In the genomic region with DNA sequence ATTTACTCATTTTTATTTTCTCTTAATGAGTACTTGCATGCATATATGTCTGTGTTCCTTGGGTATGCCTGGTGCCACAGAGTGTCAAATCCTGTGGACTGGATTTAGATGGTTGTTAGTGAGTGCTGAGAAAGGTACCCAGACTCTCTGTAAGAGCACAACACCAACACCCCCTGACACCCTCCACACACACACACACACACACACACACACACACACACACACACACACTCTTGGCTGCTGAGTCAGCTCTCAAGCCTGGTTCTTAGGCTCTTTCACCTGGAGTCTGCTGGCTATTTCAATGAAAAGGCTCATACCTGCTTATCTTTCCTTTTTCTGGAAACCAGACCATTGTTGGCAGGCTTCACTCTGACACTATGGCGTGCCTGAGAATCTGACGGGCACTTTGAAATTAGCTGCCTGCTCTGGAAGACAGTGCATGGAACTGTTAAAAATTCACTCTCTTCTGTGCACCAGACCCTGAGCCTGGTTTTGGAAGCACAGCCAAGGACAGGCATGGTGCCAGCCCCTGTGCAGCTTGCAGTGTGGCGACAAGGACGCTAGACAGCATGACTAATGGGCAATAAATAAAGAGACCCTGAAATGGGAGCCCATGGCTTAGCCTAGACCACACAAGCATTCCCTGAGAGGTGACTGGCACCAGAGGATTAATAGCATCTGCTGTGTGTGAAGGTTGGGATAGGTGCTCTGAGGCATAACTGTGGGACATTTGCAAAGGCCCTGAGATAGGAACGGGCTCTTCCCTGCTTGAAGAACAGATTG, we compare ENCODE assay signal across 9 mouse cellular contexts. TPM values are rescaled to one million over a fixed set of nuclear protein-coding genes. Genes with fewer than 3 reads are reported as not detected.
DNase-seq lines count a peak whose midpoint lies in the region; ATAC-seq and TF ChIP-seq lines count a peak whose summit lies in the region.
"Had no signal": no experiment of that assay in that cellular context is flagged by ENCODE, and none has a peak within 500 bp of the region (broad histone marks: within the 10 kb centered on the region; RNA-seq: fewer than 3 reads in every experiment).

No protein-coding gene starts in this region.

- no peak overlapping the region for H3K4me3 ChIP-seq in hindbrain, embryonic 13.5 days
- no peak overlapping the region for H3K4me3 ChIP-seq in hindbrain, embryonic 10.5 days
- H3K4me3 ChIP-seq in heart, embryonic 16.5 days (ENCODE audit: low read length): no peak overlapping the region
- H3K4me3 ChIP-seq in layer of hippocampus, adult 2 months: no peak overlapping the region
- no peak overlapping the region for H3K4me3 ChIP-seq in neural tube, embryonic 14.5 days (ENCODE audit: low read depth, low read length)

- H3K9ac ChIP-seq in hindbrain, embryonic 13.5 days: no peak overlapping the region
- H3K9ac ChIP-seq in heart, embryonic 16.5 days (ENCODE audit: low read length): no peak overlapping the region
- H3K9ac ChIP-seq in neural tube, embryonic 14.5 days (replicated peaks; ENCODE audit: low read depth, low read length): no peak overlapping the region

- peaks cover 11% of the 10 kb centered on the region for H3K4me1 ChIP-seq in hindbrain, embryonic 13.5 days (replicated peaks)
- H3K4me1 ChIP-seq in hindbrain, embryonic 10.5 days (replicated peaks): peaks cover 8% of the 10 kb centered on the region
- H3K4me1 ChIP-seq in heart, embryonic 16.5 days (ENCODE audit: control insufficient read depth, insufficient read depth, low read length): peaks cover 15% of the 10 kb centered on the region
- no peaks in the 10 kb centered on the region; the same call in 1 of the 2 replicates for H3K4me1 ChIP-seq in neural tube, embryonic 14.5 days (ENCODE audit: control insufficient read depth, insufficient read depth, low read length)

- H3K9me3 ChIP-seq in hindbrain, embryonic 13.5 days: no peaks in the 10 kb centered on the region
- no peaks in the 10 kb centered on the region for H3K9me3 ChIP-seq in hindbrain, embryonic 10.5 days
- H3K9me3 ChIP-seq in heart, embryonic 16.5 days (replicated peaks; ENCODE audit: control insufficient read depth, low read length): 0 out of 2 replicates have a peak, but pooled peaks cover 2% of the 10 kb centered on the region
- no peaks in the 10 kb centered on the region for H3K9me3 ChIP-seq in neural tube, embryonic 14.5 days (ENCODE audit: control insufficient read depth, low read length)

- TF ChIP-seq CTCF in brain, embryonic 14.5 days (IDR thresholded peaks at IDR 0.05; ENCODE audit: borderline replicate concordance, extremely low read depth, insufficient read depth, insufficient read length): no peak
- TF ChIP-seq CTCF in layer of hippocampus, adult 2 months (conservative IDR thresholded peaks at IDR 0.05): 0 out of 2 replicates have a peak, but pooled peaks have one; percentile 8

- ATAC-seq in hindbrain, embryonic 13.5 days (ENCODE audit: low FRiP score): peak; percentile 93
- peak; percentile 88 for ATAC-seq in heart, embryonic 16.5 days (replicated peaks; ENCODE audit: extremely low read depth, insufficient read depth, low FRiP score)
- ATAC-seq in neural tube, embryonic 14.5 days (ENCODE audit: low read depth): peak; percentile 98
- ATAC-seq in monocyte, adult 5-6 weeks (replicated peaks; ENCODE audit: insufficient number of reproducible peaks, low FRiP score, low TSS enrichment, poor library complexity, severe bottlenecking): no peak

- 32% methylated on average over 5 of the region's 5 CpGs for WGBS in hindbrain, embryonic 13.5 days
- WGBS in hindbrain, embryonic 10.5 days: 56% methylated on average over 5 of the region's 5 CpGs
- 28% methylated on average over 5 of the region's 5 CpGs for WGBS in heart, embryonic 16.5 days
- 15% methylated on average over 5 of the region's 5 CpGs for WGBS in neural tube, embryonic 14.5 days

- H3K4me2 ChIP-seq in hindbrain, embryonic 13.5 days: no peak overlapping the region
- H3K4me2 ChIP-seq in heart, embryonic 16.5 days (ENCODE audit: low read depth, low read length): no peak overlapping the region
- H3K4me2 ChIP-seq in neural tube, embryonic 14.5 days (ENCODE audit: low read depth, low read length): no peak overlapping the region

- H3K36me3 ChIP-seq in hindbrain, embryonic 13.5 days: no peaks in the 10 kb centered on the region
- no peaks in the 10 kb centered on the region for H3K36me3 ChIP-seq in hindbrain, embryonic 10.5 days
- H3K36me3 ChIP-seq in heart, embryonic 16.5 days (ENCODE audit: control insufficient read depth, insufficient read depth): no peaks in the 10 kb centered on the region; the same call in 1 of the 2 replicates
- no peaks in the 10 kb centered on the region for H3K36me3 ChIP-seq in neural tube, embryonic 14.5 days (ENCODE audit: control insufficient read depth, insufficient read depth, low read length)
- H3K36me3 ChIP-seq: G1E had no signal

- H3K27me3 ChIP-seq in hindbrain, embryonic 13.5 days: no peaks in the 10 kb centered on the region
- H3K27me3 ChIP-seq in hindbrain, embryonic 10.5 days (ENCODE audit: insufficient read depth, poor library complexity, severe bottlenecking): no peaks in the 10 kb centered on the region
- H3K27me3 ChIP-seq in heart, embryonic 16.5 days (ENCODE audit: control insufficient read depth, insufficient read depth, low read length): no peaks in the 10 kb centered on the region
- no peaks in the 10 kb centered on the region for H3K27me3 ChIP-seq in neural tube, embryonic 14.5 days (ENCODE audit: control insufficient read depth, insufficient read depth, low read length)

- peak overlapping the region; percentile 53 for H3K27ac ChIP-seq in hindbrain, embryonic 13.5 days
- H3K27ac ChIP-seq in hindbrain, embryonic 10.5 days: no peak overlapping the region
- H3K27ac ChIP-seq in heart, embryonic 16.5 days (ENCODE audit: low read length): peak overlapping the region; percentile 47
- no peak overlapping the region for H3K27ac ChIP-seq in layer of hippocampus, adult 2 months
- no peak overlapping the region; the same call in 1 of the 2 replicates for H3K27ac ChIP-seq in neural tube, embryonic 14.5 days (ENCODE audit: low read depth, low read length)

- no peak for TF ChIP-seq POLR2A in brain, embryonic 14.5 days (IDR thresholded peaks at IDR 0.05; ENCODE audit: borderline replicate concordance, extremely low read depth, insufficient read depth, insufficient read length, poor library complexity, severe bottlenecking)

- no peak for DNase-seq in hindbrain, embryonic 10.5 days (ENCODE audit: low spot score)
- peak; percentile 97 for DNase-seq in brain, embryonic 14.5 days (ENCODE audit: low read depth)
- DNase-seq in layer of hippocampus, adult 2 months (ENCODE audit: low spot score in 2 of 2): peak; percentile 44 to 47
- no peak for DNase-seq in c-Kit-positive CD71-positive TER-119-positive erythroid progenitor cells, embryonic 14.5 days (ENCODE audit: low spot score)

RNA-seq across cellular contexts. Expression of a gene that starts 49.2 kb away (rescaled TPM):
- 9.2 and 10.2 TPM in 2 replicates for polyA plus RNA-seq in hindbrain, embryonic 13.5 days (2015; fragmentation: Nextera tagmentation; extraction: Ambion mirVana)
- 18.4 and 20.6 TPM in 2 replicates for polyA plus RNA-seq in hindbrain, embryonic 10.5 days (2016; fragmentation: Nextera tagmentation; extraction: Ambion mirVana)
- 3.8 and 8.7 TPM in 2 replicates for polyA plus RNA-seq in brain, embryonic 14.5 days (2012; rRNA removed)
- 40.9 and 41.8 TPM in 2 replicates for polyA plus RNA-seq in heart, embryonic 16.5 days (2015; fragmentation: Nextera tagmentation; extraction: Ambion mirVana)
- total RNA-seq in layer of hippocampus, adult 2 months (2021): 10 to 100 TPM; 18.5 to 20.1 TPM
- 15.1 and 15.7 TPM in 2 replicates for polyA plus RNA-seq in neural tube, embryonic 14.5 days (2014; fragmentation: Nextera tagmentation; extraction: Ambion mirVana)
- total RNA-seq in monocyte, adult 5-6 weeks (2017): not detected in 3 replicates
- polyA plus RNA-seq: G1E had no signal

Comparison
In these comparisons a context has a peak if more than half of its experiments do, and no peak if none do; other contexts are left out.
1. H3K27ac ChIP-seq: peak in hindbrain, embryonic 13.5 days (single experiment) and heart, embryonic 16.5 days (single experiment); none in hindbrain, embryonic 10.5 days (single experiment), layer of hippocampus, adult 2 months (single experiment) and neural tube, embryonic 14.5 days (single experiment).
2. DNase-seq: peak in brain, embryonic 14.5 days (single experiment) and layer of hippocampus, adult 2 months (2 of 2); none in hindbrain, embryonic 10.5 days (single experiment) and c-Kit-positive CD71-positive TER-119-positive erythroid progenitor cells, embryonic 14.5 days (single experiment).